Mouse (Mus musculus): ENCODE measurements at regions not wholly inside any gene's neighbourhood (a gene's known extent, or its start where the extent isn't known, plus 50 kb on each side); places are given as distances from the start of the nearest gene placed in this dataset.
A peak's percentile ranks its signal among the peaks of the same experiment; 100 is the strongest.
"Not testable (repeated sequence)": the region's sequence is repeated elsewhere in the genome, so short reads cannot be mapped to it uniquely, and the experiment has no call there.

GRCm38 (mm10) chr8:57383746-57384320, 63.0 kb downstream of the Hand2 start:
- peak; percentile 56 for DNase-seq (ENCODE audit: low read depth, low spot score)

- peak; percentile 24 for DNase-seq (ENCODE audit: low read depth, low spot score)
Measured at GRCm38 (mm10) chr8:57387627-57388026, 66.8 kb downstream of the Hand2 start.

- peak; percentile 11 for DNase-seq (ENCODE audit: low read depth, low spot score)
Measured at GRCm38 (mm10) chr8:57388579-57388978, 67.1 kb upstream of the Scrg1 start.

DNA sequence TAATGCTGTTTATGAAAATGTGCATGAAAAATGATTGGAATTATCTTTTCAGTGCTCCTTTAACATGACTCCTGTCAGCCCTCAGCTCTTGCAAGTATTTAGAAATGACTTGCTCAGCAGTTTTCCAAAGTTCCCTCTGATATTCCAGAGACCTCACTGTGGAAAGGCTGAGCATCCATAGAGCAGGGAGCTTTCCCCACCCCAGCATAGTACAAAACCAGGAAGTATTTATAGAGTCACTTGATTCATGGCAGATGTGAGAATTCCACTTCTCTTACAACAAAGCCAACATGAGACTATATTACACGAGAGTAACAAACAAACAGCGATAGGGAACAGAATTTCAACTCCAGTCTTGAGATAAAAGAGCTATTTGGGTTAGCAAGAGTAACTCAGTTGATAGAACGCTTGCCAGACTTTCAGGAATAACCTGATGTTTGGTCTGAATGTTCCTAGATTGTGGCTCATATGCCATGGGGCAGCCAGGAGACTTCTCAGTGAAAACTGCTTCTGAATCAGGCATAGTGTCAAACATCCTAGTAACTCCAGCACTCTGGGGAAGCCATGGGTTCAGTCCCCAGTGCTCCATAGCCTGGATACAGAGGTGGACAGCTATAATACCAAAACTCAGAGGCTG, 57.6 kb upstream of the Scrg1 start:
- no peak for DNase-seq (ENCODE audit: low read depth, low spot score)

- not testable (repeated sequence) for DNase-seq (ENCODE audit: low read depth, low spot score)
Measured at GRCm38 (mm10) chr8:57400171-57400570, 55.6 kb upstream of the Scrg1 start.

GRCm38 (mm10) chr8:57400776-57401631, 54.7 kb upstream of the Scrg1 start:
- peak; percentile 6 for DNase-seq (ENCODE audit: low read depth, low spot score)

GRCm38 (mm10) chr8:57401661-57402060, 54.1 kb upstream of the Scrg1 start:
- peak; percentile 69 for DNase-seq (ENCODE audit: low read depth, low spot score)

DNA sequence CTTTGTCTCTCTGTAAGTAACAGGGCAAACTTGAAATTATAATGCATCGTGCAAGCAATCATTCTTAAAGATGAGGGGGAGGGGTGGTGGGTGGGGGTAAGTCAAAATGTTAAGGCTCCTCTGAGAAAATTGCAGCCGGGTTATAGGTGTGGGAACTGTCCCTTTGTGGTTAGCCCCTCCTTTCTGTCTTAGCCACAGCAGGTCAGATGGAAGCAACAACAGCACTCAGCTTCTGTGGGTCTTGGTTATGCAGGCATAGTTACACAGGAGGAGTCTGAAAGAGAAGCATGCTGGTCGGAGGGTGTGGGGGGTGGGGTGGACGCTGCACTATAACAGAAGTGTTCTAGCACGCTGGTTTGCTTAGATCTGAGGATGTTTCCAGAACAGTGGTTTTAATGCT, 53.5 kb upstream of the Scrg1 start:
- DNase-seq (ENCODE audit: low read depth, low spot score): no peak

DNA sequence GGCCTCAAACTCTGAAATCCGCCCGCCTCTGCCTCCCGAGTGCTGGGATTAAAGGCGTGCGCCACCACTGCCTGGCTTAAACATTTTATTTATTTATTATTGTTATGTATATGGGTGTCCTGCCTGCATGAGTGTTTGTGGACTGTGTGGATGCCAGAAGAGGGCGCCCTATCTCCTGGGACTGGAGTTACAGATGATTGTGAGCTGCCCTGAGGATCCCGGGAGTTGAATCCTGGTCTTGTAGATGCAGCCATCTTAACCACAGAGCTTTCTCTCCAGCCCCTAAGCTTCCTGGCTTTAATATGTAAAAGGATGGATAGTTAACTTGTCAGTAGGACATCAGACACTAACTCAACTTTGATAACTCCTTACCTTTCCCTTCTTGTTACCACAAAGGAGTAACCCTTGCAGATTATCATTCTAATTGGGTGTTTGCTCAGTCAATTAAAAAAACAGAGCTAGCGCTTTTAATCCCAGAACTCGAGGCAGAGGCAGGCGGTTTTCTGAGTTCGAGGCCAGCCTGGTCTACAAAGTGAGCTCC, 52.0 kb upstream of the Scrg1 start:
- no peak for DNase-seq (ENCODE audit: low read depth, low spot score)

DNA sequence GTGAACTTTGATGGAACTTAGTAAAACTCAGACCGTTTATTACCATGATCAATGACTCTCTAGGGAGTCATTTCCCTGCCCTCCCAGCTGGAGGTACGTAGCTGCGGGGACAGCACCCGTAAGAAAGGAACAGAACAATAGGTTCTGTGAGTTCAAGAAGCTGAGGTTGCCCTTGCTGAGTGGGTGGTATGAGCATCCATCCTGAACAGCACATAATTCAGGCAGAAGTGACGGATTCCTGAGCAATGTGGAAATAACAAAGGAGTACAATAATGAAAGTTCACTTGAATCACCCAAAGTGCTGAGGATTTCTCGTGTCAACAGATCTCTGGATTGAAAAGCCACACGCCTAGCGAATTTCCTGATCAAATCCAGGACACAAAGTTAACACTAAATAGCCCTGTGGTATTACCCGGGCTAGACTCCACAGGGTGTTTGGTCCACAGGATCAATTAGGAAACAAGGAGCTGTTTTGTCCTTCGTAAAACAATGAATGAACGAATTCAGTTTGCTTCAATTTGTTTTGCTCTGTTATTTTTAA, 50.4 kb upstream of the Scrg1 start:
- DNase-seq (ENCODE audit: low read depth, low spot score): peak; percentile 18
